Mouse (Mus musculus) forelimb bud, embryonic 11.5 days (tissue): ENCODE data around the gene Mrps23.
A peak's percentile ranks its signal among the peaks of the same experiment; 100 is the strongest.
"Not testable (repeated sequence)": the region's sequence is repeated elsewhere in the genome, so short reads cannot be mapped to it uniquely, and the experiment has no call there.

Experiments used
- DNase-seq: peaks from one replicate; pipeline ENCODE4 v3.0.0-alpha.2; 2012; ENCODE audit warnings: low read depth, low spot score

The Mrps23 gene

GRCm38 (mm10) chr11:88173386-88174025, 30.7 kb upstream of the Mrps23 start:
- DNase-seq, result no peak

GRCm38 (mm10) chr11:88180467-88180958, 23.7 kb upstream of the Mrps23 start:
- no peak for DNase-seq

- DNase-seq, result peak; percentile 90
Observed at GRCm38 (mm10) chr11:88180959-88181619, 23.1 kb upstream of the Mrps23 start.

- no peak for DNase-seq
Observed at GRCm38 (mm10) chr11:88184632-88185180, 19.5 kb upstream of the Mrps23 start.

- no peak for DNase-seq
Observed at GRCm38 (mm10) chr11:88186078-88186946, 17.9 kb upstream of the Mrps23 start.

GRCm38 (mm10) chr11:88186947-88187243, 17.3 kb upstream of the Mrps23 start:
- no peak for DNase-seq

GRCm38 (mm10) chr11:88187417-88188133, 16.6 kb upstream of the Mrps23 start:
- peak; percentile 83 for DNase-seq

- no peak for DNase-seq
Observed at GRCm38 (mm10) chr11:88188216-88188615, 16.0 kb upstream of the Mrps23 start.

GRCm38 (mm10) chr11:88188635-88189034, 15.6 kb upstream of the Mrps23 start:
- DNase-seq, result no peak

- DNase-seq, result no peak
Observed at GRCm38 (mm10) chr11:88192595-88192994, 11.6 kb upstream of the Mrps23 start.

- no peak for DNase-seq
Observed at GRCm38 (mm10) chr11:88193098-88193823, 10.9 kb upstream of the Mrps23 start.

GRCm38 (mm10) chr11:88193824-88194696, 10.1 kb upstream of the Mrps23 start:
- DNase-seq, result no peak

- DNase-seq, result not testable (repeated sequence)
Observed at GRCm38 (mm10) chr11:88195699-88196098, 8.5 kb upstream of the Mrps23 start.

GRCm38 (mm10) chr11:88197153-88197576, 7.0 kb upstream of the Mrps23 start:
- DNase-seq, result peak; percentile 59

GRCm38 (mm10) chr11:88198223-88198622, 6.0 kb upstream of the Mrps23 start:
- no peak for DNase-seq

- DNase-seq, result no peak
Observed at GRCm38 (mm10) chr11:88201172-88201571, 3.0 kb upstream of the Mrps23 start.

GRCm38 (mm10) chr11:88202077-88202476, 2.1 kb upstream of the Mrps23 start:
- DNase-seq, result no peak

- no peak for DNase-seq
Observed at GRCm38 (mm10) chr11:88204593-88205368, 593 bp downstream of the Mrps23 start.

- DNase-seq, result not testable (repeated sequence)
Observed at GRCm38 (mm10) chr11:88206576-88206975, 2.4 kb downstream of the Mrps23 start.
